Mouse (Mus musculus): ENCODE data around the gene Dnm3.

DNA sequence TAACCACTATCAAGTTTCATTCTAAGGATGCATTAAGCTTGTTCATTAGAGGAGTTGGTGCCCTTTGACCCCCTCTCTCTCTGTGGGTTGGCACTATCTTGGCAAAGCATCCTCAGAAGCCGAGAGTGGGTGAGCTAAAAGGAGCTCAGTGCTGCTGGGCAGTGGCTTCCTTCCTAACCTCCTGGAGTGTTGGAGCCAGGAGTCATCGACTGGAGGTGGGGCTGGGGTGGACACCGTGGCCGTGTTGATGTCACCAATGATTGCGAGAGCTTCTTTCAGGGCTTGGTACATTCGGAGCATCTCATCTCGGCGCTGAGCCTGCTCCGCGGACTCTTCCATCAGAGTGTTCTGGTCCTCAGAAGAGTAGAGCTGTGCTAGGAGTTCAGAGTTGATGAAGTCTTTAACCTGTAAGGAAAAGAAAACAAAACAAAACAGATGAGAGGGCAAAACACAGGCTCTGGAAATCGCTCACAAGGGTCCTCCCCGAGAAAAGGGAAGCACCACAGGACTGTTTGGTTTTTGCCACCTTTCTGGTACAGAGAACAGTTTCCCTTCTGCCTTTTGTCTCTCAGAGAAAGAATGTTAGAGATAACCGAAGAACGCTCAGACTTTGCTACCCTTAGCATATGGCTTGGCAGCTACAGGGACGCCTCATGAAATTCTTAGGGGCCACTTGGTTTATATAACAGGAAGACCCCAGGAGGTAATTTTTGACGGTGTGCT lies 466.1 kb downstream of the Dnm3 start:
- TF ChIP-seq CTCF (IDR thresholded peaks at IDR 0.05; ENCODE audit: extremely low read depth, insufficient read depth, low read length) (no peak), POLR2A (IDR thresholded peaks at IDR 0.05; ENCODE audit: extremely low read depth, insufficient read depth, low read length) (no peak)
